Mouse (Mus musculus) kidney, adult 2 months (tissue): ENCODE data around the gene Tnni1. TPM values are rescaled to one million over a fixed set of nuclear protein-coding genes. Genes with fewer than 3 reads are reported as not detected.
A peak's percentile ranks its signal among the peaks of the same experiment; 100 is the strongest.

Experiments used
- DNase-seq: peaks from one replicate; pipeline ENCODE4 v3.0.0; 2021
- H3K27ac ChIP-seq: fragments of 200-500 bp; 2 replicates; pipeline ENCODE4 v1.5.1; 2012; ENCODE audit warnings: low read depth, low read length, control low read depth, inconsistent platforms; ENCODE audit not compliant: insufficient read depth
- H3K27me3 ChIP-seq: fragments of 200-500 bp; replicated peaks from 2 replicates; pipeline ENCODE4 v1.6.1; 2012; ENCODE audit warnings: mild to moderate bottlenecking, moderate library complexity, low read length, inconsistent platforms; ENCODE audit not compliant: control insufficient read depth, insufficient read depth
- H3K36me3 ChIP-seq: fragments of 200-500 bp; 2 replicates; pipeline ENCODE4 v1.6.1; 2012; ENCODE audit warnings: mild to moderate bottlenecking, moderate library complexity, low read length, inconsistent platforms; ENCODE audit not compliant: control insufficient read depth, insufficient read depth
- H3K4me1 ChIP-seq: fragments of 200-500 bp; 2 replicates; pipeline ENCODE4 v1.6.1; 2011; ENCODE audit warnings: low read length; ENCODE audit not compliant: control insufficient read depth, insufficient read depth
- H3K4me3 ChIP-seq: fragments of 200-500 bp; 2 replicates; pipeline ENCODE4 v1.5.1; 2011; ENCODE audit warnings: mild to moderate bottlenecking, low read depth, low read length, control low read depth; ENCODE audit not compliant: insufficient read depth
- CTCF ChIP-seq: fragments of 200-500 bp; conservative IDR thresholded peaks from 2 replicates; pipeline ENCODE4 v1.5.1; 2011; ENCODE audit warnings: low read depth, mild to moderate bottlenecking, control low read depth, low read length, moderate library complexity, mixed read lengths; ENCODE audit not compliant: insufficient read depth, insufficient read length
- POLR2A ChIP-seq: fragments of 200-500 bp; IDR thresholded peaks from one replicate; pipeline ENCODE4 v1.6.1; 2011; ENCODE audit warnings: low read depth, low read length, control low read depth
- WGBS: fragments of 180-500 bp; shearing (Covaris S2); methylation state at CpG from one replicate; pipeline ENCODE4 v1.1.7; 2018; 5-methylcytosine and 5-hydroxymethylcytosine counted together
- polyA plus RNA-seq: library from polyadenylated mRNA; depleted of rRNA; stranded (reverse); fragments of >200 nt; gene quantifications from 2 replicates; pipeline ENCODE4 v1.2.3, GENCODE M21; 2012

Gene Tnni1
- polyA plus RNA-seq, 1 experiment: 5.8 TPM

DNA sequence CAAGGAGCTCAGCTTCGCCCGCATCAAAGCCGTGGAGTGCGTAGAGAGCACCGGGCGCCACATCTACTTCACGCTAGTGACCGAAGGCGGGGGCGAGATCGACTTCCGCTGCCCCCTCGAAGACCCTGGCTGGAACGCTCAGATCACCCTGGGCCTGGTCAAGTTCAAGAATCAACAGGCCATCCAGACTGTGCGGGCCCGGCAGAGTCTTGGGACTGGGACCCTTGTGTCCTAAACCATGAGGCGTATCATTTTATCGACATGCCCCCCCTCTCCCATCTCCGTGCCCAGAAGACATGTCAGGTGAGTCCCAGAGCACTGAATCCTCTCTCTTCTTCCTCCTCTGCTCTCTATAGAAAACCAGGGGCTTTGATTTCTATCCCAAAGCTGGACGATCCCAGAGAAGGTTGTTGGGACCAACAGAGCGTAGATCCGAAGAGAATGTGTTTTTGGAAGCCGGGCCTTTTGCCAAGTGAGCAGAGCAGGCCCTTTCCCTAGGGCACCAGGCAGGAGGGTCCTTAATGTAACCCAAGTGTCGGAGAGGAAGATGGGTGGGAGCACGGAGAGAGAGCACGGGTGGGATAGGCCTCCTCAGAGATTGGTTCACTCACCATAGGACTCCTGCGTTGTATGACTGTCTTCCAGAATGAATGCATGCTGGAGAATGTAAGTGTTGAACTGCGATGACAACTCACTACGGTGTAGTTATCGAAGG is 12.5 kb upstream of the Tnni1 start:
- no peak for DNase-seq
- TF ChIP-seq CTCF: no peak
- no peak for TF ChIP-seq POLR2A
- H3K27me3 ChIP-seq: no peaks in the 10 kb centered on the region
- no peaks in the 10 kb centered on the region for H3K36me3 ChIP-seq
- H3K4me1 ChIP-seq: peaks cover 7% of the 10 kb centered on the region; the same call in 1 of the 2 replicates
- WGBS: 21% methylated on average over 30 of the region's 30 CpGs
- peak overlapping the region; percentile 59 for H3K4me3 ChIP-seq
- H3K27ac ChIP-seq: peak overlapping the region; percentile 64; the same call in 1 of the 2 replicates

DNA sequence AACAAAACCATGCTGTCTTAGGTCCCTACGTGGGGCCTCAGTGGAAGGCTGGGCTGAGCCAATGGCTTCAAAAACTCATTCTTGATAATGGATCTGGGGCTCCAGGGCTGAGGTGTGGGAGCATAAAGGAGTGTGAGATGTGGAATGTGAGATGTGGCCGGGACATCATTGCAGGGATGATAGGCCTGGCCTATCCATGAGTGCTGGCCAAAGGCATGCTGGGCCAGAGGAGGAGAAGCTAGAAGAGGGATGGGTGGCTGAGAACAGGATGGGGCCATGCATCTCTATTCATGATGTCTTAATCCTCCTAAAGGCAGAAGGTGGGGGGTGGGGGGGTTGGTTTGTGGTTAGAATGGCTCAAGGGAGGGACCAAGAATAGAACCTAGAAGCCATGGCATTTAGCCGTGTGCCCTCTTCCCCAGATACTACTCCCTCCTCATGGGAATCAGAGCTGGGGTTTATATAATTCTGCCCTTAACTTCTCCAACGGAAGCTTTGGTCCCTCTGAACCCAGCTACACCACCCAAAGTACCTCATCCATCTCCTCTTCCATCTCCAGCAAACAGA is 11.8 kb upstream of the Tnni1 start:
- Histone ChIP-seq H3K4me1 (peaks cover 7% of the 10 kb centered on the region; the same call in 1 of the 2 replicates), H3K27me3 (no peaks in the 10 kb centered on the region), H3K27ac (no peak overlapping the region), H3K36me3 (no peaks in the 10 kb centered on the region), H3K4me3 (peak overlapping the region; percentile 59)
- DNase-seq: no peak
- 70% methylated on average over 4 of the region's 4 CpGs for WGBS
- TF ChIP-seq POLR2A: no peak
- TF ChIP-seq CTCF: no peak

DNA sequence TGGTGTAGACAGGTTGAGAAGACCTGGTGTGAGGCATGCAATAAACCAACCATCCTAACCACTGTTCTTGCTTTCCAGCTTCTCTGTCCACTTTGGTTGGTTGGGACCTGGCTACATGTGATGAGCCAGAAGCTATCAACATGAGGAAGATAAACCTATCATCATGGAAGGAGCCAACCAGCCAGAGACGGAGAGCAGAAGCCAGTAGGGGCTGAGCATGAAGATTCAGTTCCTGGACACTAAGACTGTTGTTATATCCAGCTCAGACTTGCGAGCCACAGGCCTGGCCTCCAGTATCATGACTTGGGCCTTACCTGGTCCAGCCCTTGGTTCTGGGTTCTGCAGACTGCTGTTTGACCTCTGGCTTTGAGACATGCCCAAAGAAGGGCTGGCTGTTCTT is 10.8 kb upstream of the Tnni1 start:
- H3K27ac ChIP-seq: no peak overlapping the region
- WGBS: 84% methylated on average over 2 of the region's 2 CpGs
- TF ChIP-seq POLR2A: no peak
- no peak for DNase-seq
- H3K4me3 ChIP-seq: no peak overlapping the region
- no peaks in the 10 kb centered on the region for H3K36me3 ChIP-seq
- peaks cover 7% of the 10 kb centered on the region; the same call in 1 of the 2 replicates for H3K4me1 ChIP-seq
- H3K27me3 ChIP-seq: no peaks in the 10 kb centered on the region

DNA sequence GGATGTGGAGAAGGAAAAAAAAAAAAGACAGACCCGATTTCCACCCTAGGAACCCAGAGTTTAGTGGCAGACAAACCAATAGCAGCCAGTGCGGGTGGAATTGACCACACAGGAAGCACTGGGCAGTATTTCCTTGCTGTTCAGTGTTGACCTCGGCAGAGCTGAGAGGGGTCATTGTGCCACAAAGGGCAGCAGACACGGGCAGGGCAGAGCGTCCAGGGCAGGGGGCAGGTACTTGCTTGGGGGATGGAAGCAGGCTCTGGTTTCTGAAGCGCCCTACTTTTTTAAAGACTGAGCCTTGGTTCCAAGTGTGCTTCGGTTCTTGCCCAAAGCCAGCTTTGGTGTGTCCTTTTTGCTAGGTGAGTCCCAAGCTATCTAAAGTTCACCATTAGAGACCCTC is 9.0 kb upstream of the Tnni1 start:
- no peaks in the 10 kb centered on the region for H3K27me3 ChIP-seq
- TF ChIP-seq POLR2A (no peak), CTCF (no peak)
- WGBS: 60% methylated on average over 7 of the region's 7 CpGs
- no peak overlapping the region for H3K4me3 ChIP-seq
- H3K27ac ChIP-seq: no peak overlapping the region
- peaks cover 7% of the 10 kb centered on the region; the same call in 1 of the 2 replicates for H3K4me1 ChIP-seq
- H3K36me3 ChIP-seq: no peaks in the 10 kb centered on the region
- no peak for DNase-seq

DNA sequence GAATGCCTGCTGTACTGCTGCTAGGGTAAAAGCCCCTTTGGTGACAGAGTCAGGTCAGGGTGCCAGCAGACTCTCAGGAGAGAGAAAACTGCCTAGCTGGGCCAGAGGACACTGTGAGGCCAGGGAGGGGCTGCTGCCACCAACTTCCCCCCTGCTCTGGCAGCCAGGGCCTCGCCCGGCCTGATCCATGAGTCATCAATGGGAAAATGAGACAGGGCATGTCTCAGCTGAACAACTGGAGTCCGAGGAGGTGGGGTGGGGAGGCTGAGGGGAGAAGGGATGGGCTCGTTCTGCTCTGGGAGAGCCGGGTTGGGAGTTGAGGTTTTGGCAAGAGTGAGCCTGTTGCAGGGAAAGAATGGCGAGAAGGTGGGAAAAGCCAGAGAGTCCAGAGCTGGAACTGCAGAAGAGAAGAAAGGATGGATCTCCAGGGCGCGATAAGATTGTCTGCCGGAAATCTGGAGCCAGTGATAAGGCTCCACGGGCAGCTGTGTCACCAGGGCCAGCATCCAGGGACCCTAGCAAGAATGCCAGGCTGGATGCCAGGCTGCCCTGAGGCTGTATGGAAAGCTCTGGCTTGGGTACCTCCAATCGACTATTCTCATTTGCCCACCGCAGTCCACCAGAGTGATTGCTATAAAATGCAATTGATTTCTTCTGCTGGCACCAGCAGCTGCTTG is 8.2 kb upstream of the Tnni1 start:
- peaks cover 7% of the 10 kb centered on the region; the same call in 1 of the 2 replicates for H3K4me1 ChIP-seq
- no peak overlapping the region for H3K27ac ChIP-seq
- no peak for DNase-seq

GRCm38 (mm10) chr1:135771573-135771970 is 7.7 kb upstream of the Tnni1 start:
- H3K36me3 ChIP-seq: no peaks in the 10 kb centered on the region
- no peak for DNase-seq
- no peak for TF ChIP-seq POLR2A
- H3K27ac ChIP-seq: no peak overlapping the region
- no peaks in the 10 kb centered on the region for H3K27me3 ChIP-seq
- H3K4me1 ChIP-seq: peaks cover 6% of the 10 kb centered on the region; the same call in 1 of the 2 replicates
- 60% methylated on average over 8 of the region's 8 CpGs for WGBS
- no peak overlapping the region for H3K4me3 ChIP-seq

More for the DNA sequence above, 8.2 kb upstream of the Tnni1 start:
- H3K36me3 ChIP-seq: no peaks in the 10 kb centered on the region
- H3K27me3 ChIP-seq: no peaks in the 10 kb centered on the region
- WGBS: 42% methylated on average over 12 of the region's 12 CpGs
- H3K4me3 ChIP-seq: no peak overlapping the region
- TF ChIP-seq POLR2A: no peak
- TF ChIP-seq CTCF: no peak

DNA sequence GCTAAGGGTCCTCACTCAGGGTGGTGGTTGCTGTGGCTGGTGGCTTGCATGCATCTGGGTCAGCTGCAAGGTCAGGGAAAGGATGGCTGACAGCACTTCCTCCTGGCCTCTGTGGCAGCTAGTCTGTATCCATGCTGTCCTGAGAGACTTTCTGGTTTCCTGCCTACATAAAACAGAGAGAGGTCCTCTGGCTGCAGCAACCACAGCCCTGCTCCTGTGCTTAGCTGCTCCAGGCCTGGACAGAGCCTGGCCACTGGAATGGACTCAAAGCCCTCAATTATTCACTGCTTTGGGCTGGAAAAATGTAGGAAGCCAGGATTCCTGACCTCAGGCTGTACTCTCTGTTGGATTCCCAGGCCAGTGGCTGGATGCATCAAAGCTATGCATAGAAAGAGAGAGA is 2.6 kb upstream of the Tnni1 start:
- H3K4me1 ChIP-seq: no peaks in the 10 kb centered on the region
- H3K27me3 ChIP-seq: no peaks in the 10 kb centered on the region
- H3K4me3 ChIP-seq: no peak overlapping the region
- no peaks in the 10 kb centered on the region for H3K36me3 ChIP-seq
- DNase-seq: no peak
- no peak overlapping the region for H3K27ac ChIP-seq
- TF ChIP-seq POLR2A (no peak), CTCF (no peak)
